Mouse (Mus musculus) hindbrain, postnatal 0 days (tissue): ENCODE data around the gene Znrd1as. TPM values are rescaled to one million over a fixed set of nuclear protein-coding genes. Genes with fewer than 3 reads are reported as not detected.

Source experiments
- ATAC-seq: fragments of 200-750 bp; cut with Nextera tagmentation; 2 replicates; pipeline ENCODE4 v1.8.0; 2017; ENCODE audit warnings: mild to moderate bottlenecking, moderate TSS enrichment, moderate library complexity
- DNase-seq: peaks from one replicate; pipeline ENCODE4 v3.0.0-alpha.2; 2015; ENCODE audit warnings: low spot score
- H3K27ac ChIP-seq: fragments of 300-500 bp; sonication (generic); 2 replicates; pipeline ENCODE4 v1.5.1; 2014; ENCODE audit warnings: mild to moderate bottlenecking
- H3K27me3 ChIP-seq: fragments of 300-500 bp; sonication (generic); 2 replicates; pipeline ENCODE4 v1.6.1; 2014; ENCODE audit warnings: low read length, mixed read lengths; ENCODE audit not compliant: insufficient read depth
- H3K36me3 ChIP-seq: fragments of 300-500 bp; sonication (generic); 2 replicates; pipeline ENCODE4 v1.6.1; 2014; ENCODE audit warnings: low read length, mixed read lengths; ENCODE audit not compliant: insufficient read depth
- H3K4me1 ChIP-seq: fragments of 300-500 bp; sonication (generic); 2 replicates; pipeline ENCODE4 v1.6.1; 2014; ENCODE audit warnings: antibody characterized with exemption, low read length, mixed read lengths; ENCODE audit not compliant: insufficient read depth
- H3K4me2 ChIP-seq: fragments of 300-500 bp; sonication (generic); 2 replicates; pipeline ENCODE4 v1.6.1; 2014; ENCODE audit warnings: low read depth, mild to moderate bottlenecking, low read length, moderate library complexity, mixed read lengths
- H3K4me3 ChIP-seq: fragments of 300-500 bp; sonication (generic); 2 replicates; pipeline ENCODE4 v1.5.1; 2014; ENCODE audit warnings: low read length
- H3K9ac ChIP-seq: fragments of 300-500 bp; sonication (generic); replicated peaks from 2 replicates; pipeline ENCODE4 v1.6.1; 2014; ENCODE audit warnings: mild to moderate bottlenecking, low read length, moderate library complexity, mixed read lengths
- H3K9me3 ChIP-seq: fragments of 300-500 bp; sonication (generic); 2 replicates; pipeline ENCODE4 v1.6.1; 2016; ENCODE audit warnings: low read length, mixed read lengths
- CTCF ChIP-seq: IDR thresholded peaks from 2 replicates; pipeline ENCODE4 v1.5.1; 2016; ENCODE audit warnings: antibody characterized with exemption, control low read depth, low read depth
- WGBS: fragments of 180-500 bp; shearing (Covaris S2); extraction: QIAGEN DNeasy Blood & Tissue Kit; methylation state at CpG from one replicate; pipeline ENCODE4 v1.1.7; 2014; 5-methylcytosine and 5-hydroxymethylcytosine counted together
- polyA plus RNA-seq: library from polyadenylated mRNA; unstranded; fragments of >200 nt; fragmentation: Nextera tagmentation; extraction: Ambion mirVana; gene quantifications from 2 replicates; pipeline ENCODE4 v1.2.1, GENCODE M21; 2015
- total RNA-seq: library from RNA; depleted of rRNA; stranded (reverse); fragments of >200 nt; gene quantifications from 2 replicates; pipeline ENCODE4 v1.2.3, GENCODE M21; 2014

Gene Znrd1as
- total and polyA plus RNA-seq, 2 experiments from 2014 or later: 3.2 to 3.4 TPM

- Histone ChIP-seq H3K4me3 (no peak overlapping the region), H3K36me3 (peaks cover 5% of the 10 kb centered on the region), H3K9ac (no peak overlapping the region), H3K4me2 (no peak overlapping the region), H3K27me3 (no peaks in the 10 kb centered on the region), H3K27ac (no peak overlapping the region), H3K9me3 (no peaks in the 10 kb centered on the region), H3K4me1 (peaks cover 10% of the 10 kb centered on the region)
- no peak for ATAC-seq
- 94% methylated on average over 8 of the region's 8 CpGs for WGBS
- no peak for TF ChIP-seq CTCF
- no peak for DNase-seq
Observed at GRCm38 (mm10) chr17:36949265-36949664, 9.1 kb upstream of the Znrd1as start.

DNA sequence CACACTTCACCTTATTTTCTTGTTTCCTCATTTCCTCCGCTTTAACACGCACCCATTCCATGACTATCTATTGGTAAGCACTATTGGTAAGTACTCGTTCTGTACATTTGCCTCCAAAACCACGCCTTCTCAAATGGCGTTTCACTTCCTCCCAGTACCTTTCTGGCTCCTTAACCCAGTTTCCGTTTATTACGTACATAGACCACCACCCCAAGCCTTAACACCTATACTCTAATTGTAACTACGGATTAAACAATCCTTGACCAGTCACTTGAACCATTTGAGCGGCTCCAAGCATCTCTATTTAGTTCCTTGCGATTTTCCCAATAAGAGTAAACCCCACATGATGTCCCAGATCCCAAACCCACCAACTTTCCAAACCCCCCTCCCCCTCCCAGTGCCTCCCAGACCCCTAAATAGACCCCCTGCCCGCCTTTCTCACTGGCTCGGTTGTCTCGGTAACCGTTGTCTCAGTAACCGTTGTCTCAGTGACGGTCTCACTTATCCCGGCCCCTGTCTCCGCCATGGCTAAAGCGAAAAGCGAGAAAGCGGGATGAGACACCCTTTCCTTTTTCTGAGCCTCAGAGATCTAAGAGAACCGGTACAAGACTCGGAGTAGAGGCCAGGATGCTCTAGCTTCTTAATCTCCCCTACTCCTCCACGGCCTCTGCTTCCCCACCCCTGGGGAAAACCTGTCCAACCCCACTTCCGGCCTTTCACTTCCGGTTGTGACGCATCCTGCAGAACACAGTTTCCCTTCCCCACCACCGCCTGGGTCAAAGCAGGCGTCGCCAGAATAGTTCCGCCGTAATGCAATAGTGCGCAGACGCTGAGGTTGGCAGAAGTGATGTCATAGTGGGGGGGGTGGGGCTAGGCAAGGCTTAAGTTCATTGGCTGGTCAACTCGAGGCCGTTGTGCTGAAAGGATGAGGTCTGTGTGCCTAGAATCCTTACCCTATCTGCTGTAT lies 7.1 kb upstream of the Znrd1as start, which contains the start of gene Ppp1r11:
TSS of gene Ppp1r11 (minus strand) at position 761 of the 967 bp plus-strand sequence.
- peak within 1 kb of the TSS; percentile 71 for H3K9ac ChIP-seq
- H3K4me2 ChIP-seq: peak within 1 kb of the TSS; percentile 86
- DNase-seq: peak; percentile 99
- peaks cover 9% of the 10 kb centered on the region for H3K4me1 ChIP-seq
- peak within 1 kb of the TSS; percentile 85 for H3K27ac ChIP-seq
- peak within 1 kb of the TSS; percentile 76 for H3K4me3 ChIP-seq
- peak; percentile 98 for ATAC-seq
- no peaks in the 10 kb centered on the region for H3K27me3 ChIP-seq
- WGBS: 2% methylated on average over 36 of the region's 36 CpGs
- TF ChIP-seq CTCF: no peak
- no peaks in the 10 kb centered on the region for H3K9me3 ChIP-seq
- H3K36me3 ChIP-seq: peaks cover 5% of the 10 kb centered on the region

DNA sequence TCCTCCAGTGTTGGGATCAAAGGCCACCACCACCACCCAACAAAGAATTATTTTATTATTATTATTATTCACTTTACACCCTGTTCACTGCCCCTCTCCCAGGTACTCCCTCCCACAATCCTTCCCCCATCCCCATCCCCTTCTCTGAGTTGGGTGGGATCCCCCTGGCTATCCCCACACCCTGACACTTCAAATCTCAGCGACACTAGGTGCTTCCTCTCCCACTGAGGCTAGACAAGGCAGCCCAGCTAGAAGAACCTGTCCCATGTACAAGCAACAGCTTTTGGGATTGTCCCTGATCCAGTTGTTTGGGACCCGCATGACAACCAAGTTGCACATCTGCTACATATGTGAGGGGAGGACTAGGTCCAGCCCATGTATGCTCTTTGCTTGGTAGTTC lies 5.8 kb upstream of the Znrd1as start:
- H3K27me3 ChIP-seq: no peaks in the 10 kb centered on the region
- H3K4me3 ChIP-seq: no peak overlapping the region
- H3K36me3 ChIP-seq: peaks cover 10% of the 10 kb centered on the region
- no peaks in the 10 kb centered on the region for H3K9me3 ChIP-seq
- ATAC-seq (no peak), DNase-seq (no peak)
- 86% methylated on average over 2 of the region's 2 CpGs for WGBS
- TF ChIP-seq CTCF: no peak
- H3K4me1 ChIP-seq: peaks cover 4% of the 10 kb centered on the region; the same call in 1 of the 2 replicates
- H3K4me2 ChIP-seq: no peak overlapping the region
- H3K27ac ChIP-seq: 0 out of 2 replicates have a peak overlapping the region, but pooled peaks have one; percentile 74
- H3K9ac ChIP-seq: no peak overlapping the region

DNA sequence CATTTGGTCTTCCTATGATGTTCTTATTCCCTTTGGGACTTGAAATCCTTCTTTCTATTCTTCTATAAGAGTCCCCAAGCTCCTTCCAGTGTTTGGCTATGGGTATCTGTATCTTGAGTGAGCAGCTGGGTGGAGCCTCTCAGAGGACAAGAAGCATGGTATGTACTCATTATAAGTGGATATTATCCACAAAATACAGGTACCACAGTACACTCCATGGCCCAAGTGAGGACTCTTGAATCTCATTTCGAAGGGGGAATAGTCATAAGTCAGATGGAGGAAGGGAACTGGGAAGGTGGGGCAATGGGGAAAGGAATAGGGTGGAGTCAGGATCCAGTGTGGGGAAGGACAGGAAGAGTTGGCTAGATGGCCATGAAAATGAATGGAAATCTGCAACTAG lies 5.3 kb upstream of the Znrd1as start:
- 97% methylated on average over 1 of the region's 1 CpGs for WGBS
- TF ChIP-seq CTCF: no peak

GRCm38 (mm10) chr17:36958884-36959283 lies 492 bp downstream of the Znrd1as start:
- peaks cover 5% of the 10 kb centered on the region; the same call in 1 of the 2 replicates for H3K36me3 ChIP-seq
- peaks cover 5% of the 10 kb centered on the region; the same call in 1 of the 2 replicates for H3K4me1 ChIP-seq
- peak overlapping the region; percentile 88 for H3K4me2 ChIP-seq
- H3K9ac ChIP-seq: peak overlapping the region; percentile 74
- H3K27me3 ChIP-seq: no peaks in the 10 kb centered on the region
- DNase-seq: no peak
- ATAC-seq: 0 out of 2 replicates have a peak, but pooled peaks have one; percentile 8
- peak overlapping the region; percentile 67 for H3K4me3 ChIP-seq
- no peaks in the 10 kb centered on the region for H3K9me3 ChIP-seq
- no peak for TF ChIP-seq CTCF
- H3K27ac ChIP-seq: peak overlapping the region; percentile 82
- WGBS: 8% methylated on average over 12 of the region's 12 CpGs

More for the DNA sequence above, 5.3 kb upstream of the Znrd1as start:
- ATAC-seq: no peak
- no peak overlapping the region for H3K27ac ChIP-seq
- no peaks in the 10 kb centered on the region for H3K9me3 ChIP-seq
- H3K4me2 ChIP-seq: no peak overlapping the region
- peaks cover 10% of the 10 kb centered on the region for H3K36me3 ChIP-seq
- H3K4me3 ChIP-seq: no peak overlapping the region
- H3K4me1 ChIP-seq: peaks cover 5% of the 10 kb centered on the region; the same call in 1 of the 2 replicates
- no peak overlapping the region for H3K9ac ChIP-seq
- no peaks in the 10 kb centered on the region for H3K27me3 ChIP-seq
- no peak for DNase-seq

DNA sequence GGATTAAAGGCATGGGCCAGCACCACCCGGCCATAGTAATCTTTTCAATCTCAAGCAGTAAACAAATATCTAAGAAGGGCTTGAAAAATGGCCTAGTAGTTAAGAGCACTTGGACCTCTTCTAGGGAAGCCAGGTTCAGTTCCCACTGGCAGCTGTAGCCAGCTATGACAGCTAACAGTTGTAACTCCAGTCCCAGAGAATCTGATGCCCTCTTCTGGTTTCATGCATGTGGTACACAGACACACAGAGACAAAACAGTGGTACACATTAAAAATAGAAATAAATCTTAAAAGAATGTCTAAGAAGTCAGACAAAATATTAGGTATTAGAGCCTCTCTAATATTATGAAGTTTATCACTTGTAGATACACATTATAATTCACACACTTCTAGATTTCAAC lies 2.7 kb downstream of the Znrd1as start:
- 76% methylated on average over 1 of the region's 1 CpGs for WGBS
- ATAC-seq: no peak
- H3K36me3 ChIP-seq: peaks cover 5% of the 10 kb centered on the region; the same call in 1 of the 2 replicates
- H3K4me1 ChIP-seq: peaks cover 5% of the 10 kb centered on the region; the same call in 1 of the 2 replicates
- no peak overlapping the region for H3K9ac ChIP-seq
- no peaks in the 10 kb centered on the region for H3K27me3 ChIP-seq
- no peak overlapping the region for H3K27ac ChIP-seq
- H3K9me3 ChIP-seq: no peaks in the 10 kb centered on the region
- no peak overlapping the region for H3K4me2 ChIP-seq
- no peak for DNase-seq
- H3K4me3 ChIP-seq: no peak overlapping the region
- TF ChIP-seq CTCF: peak; percentile 30; the same call in 1 of the 2 replicates

DNA sequence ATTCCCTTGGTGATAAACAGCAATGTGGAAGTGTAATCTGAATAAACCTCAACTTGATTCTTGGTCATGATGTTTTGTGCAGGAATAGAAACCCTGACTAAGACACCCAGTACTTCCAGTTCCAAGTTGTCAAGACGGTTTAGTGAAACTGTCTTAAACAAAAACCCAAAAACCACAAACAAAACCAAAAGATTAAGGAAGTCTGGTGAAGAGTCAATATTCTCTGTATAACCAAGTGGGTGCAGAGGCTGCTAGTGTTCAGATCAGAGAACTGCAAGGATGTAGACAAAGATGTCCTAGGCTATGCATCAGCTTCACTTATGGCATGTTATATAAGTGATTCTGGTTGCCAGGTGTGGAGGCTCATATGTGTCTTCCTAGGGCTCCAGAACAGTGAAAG lies 8.5 kb downstream of the Znrd1as start:
- Histone ChIP-seq H3K27me3 (no peaks in the 10 kb centered on the region), H3K36me3 (no peaks in the 10 kb centered on the region), H3K9me3 (no peaks in the 10 kb centered on the region), H3K4me1 (no peaks in the 10 kb centered on the region), H3K4me2 (no peak overlapping the region), H3K9ac (no peak overlapping the region), H3K27ac (no peak overlapping the region), H3K4me3 (no peak overlapping the region)
- WGBS: 93% methylated on average over 1 of the region's 1 CpGs
- DNase-seq (no peak), ATAC-seq (no peak)
- TF ChIP-seq CTCF: no peak
